Mouse (Mus musculus) cerebellum, postnatal 10 days (tissue): ENCODE results near the gene Tmem40.

Source experiments
- DNase-seq, 2 experiments: peaks; one replicate each; pipeline ENCODE4 v3.0.0; 2021; ENCODE audit warnings: mixed read lengths in 2 of 2

The Tmem40 gene

GRCm38 (mm10) chr6:115761995-115762756, at the start of gene Tmem40:
Tmem40 (minus strand) TSS chr6:115762410.
- no peak for DNase-seq

- no peak for DNase-seq
Measured at GRCm38 (mm10) chr6:115811606-115812005, 49.4 kb upstream of the Tmem40 start.

DNA sequence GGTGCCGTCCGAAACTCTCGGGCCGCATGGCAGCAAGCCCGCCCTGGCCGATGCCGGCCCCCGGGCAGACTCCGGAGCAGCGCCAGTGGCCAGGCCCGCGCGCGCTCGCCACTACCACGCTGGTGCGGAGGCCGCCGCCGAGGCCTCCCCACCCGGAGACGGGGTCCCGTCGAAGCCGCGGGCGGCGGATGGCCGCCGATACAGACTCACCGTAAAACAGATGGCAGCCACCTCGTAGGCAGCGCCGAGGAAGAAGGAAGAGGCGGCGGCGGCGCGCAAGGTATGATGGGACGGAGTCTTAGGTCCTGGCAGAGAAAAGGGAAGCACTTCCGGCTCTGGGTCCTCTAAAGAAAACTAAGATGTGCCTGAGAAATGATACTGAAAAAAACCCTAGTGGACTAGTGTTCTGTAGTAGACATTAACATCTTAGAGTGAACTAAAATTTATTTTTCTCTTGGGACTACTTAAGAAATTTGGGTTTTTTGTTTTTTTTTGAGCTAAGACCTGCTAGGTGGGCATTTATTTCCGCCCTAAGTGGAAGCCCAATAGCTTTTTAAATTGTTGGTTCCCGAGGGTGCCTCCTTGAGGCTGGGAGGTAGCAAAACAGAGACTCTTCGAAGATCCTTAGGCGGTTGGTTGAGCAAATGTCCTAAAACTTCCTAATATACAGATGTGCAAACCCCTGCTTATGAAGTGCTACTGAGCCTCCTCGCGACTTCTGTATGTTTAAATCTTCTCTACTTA, 46.5 kb upstream of the Tmem40 start, which contains the start of gene Rpl32:
Gene Rpl32 (minus strand): TSS at position 260 of the 744 bp plus-strand sequence.
- peak; percentile 92 for DNase-seq

DNA sequence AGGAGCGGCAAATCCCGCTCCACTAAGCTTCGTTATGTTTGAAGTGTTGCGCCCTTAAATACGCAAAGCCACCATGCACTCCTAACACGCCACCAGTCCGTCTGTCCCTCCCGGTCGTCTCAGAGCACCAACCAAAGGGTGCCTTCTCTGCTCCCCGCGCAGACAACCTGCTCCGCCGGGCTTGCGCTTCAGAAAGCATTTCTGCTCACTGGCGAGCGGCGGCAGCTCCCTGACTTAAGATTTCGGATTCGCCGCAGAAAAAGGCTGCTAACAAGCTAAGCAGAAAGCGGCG, 45.9 kb upstream of the Tmem40 start:
- no peak for DNase-seq

DNA sequence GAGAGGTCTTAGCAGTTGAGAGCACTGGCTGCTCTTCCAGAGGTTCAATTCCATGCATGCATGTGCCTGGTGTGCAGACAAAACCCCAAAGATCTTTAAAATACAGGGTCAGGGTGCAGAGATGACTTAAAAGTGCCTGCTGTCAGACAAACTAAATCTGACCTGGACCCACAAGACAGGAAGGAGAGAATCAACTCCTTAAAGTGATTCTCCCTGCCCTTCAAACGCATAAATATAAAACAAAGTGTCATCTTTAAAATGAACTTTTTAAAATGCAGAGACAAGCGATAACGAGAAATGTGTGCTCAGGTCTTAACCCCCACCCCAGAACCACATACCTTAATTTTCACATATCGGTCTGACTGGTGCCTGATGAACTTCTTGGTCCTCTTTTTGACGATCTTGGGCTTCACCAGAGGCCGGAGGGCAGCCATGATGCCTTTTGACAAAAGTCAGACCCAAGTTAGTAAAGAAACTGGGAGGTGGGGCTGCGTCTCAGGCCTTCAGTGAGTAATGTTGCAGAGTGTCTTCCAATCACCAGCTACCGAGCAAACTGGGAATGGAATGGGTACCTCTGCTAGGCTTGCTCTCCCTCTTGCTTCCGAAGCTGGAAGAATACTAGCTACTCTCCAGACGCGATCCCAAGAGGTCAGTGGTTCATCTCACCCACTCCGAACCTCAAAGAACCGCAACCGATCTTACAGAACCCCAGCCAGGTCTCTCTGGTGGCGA, 45.4 kb upstream of the Tmem40 start:
- no peak for DNase-seq

DNA sequence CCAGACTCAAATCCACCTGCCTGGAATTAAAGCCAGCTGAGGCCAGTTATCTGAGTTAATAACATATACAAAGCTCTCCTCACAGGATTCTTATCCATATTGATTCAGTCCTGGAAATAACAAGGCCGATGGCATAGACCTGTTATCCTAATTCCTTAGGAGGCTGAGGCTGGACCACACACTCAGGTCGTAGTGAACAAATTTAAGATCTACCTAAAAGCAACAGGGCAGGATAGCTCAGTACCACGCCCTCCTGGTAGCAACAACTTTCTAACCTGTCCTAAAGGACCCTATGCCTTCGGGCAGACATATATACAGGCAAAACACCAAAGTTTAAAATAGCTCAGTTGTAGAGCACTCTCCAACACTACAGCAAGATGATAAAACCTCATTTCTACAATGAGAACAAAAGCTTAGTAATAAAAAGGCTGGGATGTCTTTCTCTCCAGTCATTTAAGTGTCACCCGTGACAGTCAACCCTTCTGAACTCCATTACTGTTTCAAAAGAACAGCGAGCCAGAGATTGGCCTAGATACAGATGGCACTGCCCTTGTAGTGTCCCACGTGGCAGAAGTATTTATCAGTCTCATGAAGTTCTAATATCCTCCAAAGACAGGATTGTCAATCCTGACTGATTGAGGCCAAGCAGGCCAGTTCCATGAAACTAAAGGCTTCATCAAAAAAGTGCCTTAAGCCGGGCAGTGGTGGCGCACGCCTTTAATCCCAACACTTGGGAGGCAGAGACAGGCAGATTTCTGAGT, 42.4 kb upstream of the Tmem40 start:
- no peak for DNase-seq

GRCm38 (mm10) chr6:115803541-115804382, 41.6 kb upstream of the Tmem40 start:
- DNase-seq = peak; percentile 86 to 87

- no peak for DNase-seq
Measured at GRCm38 (mm10) chr6:115801811-115802210, 39.6 kb upstream of the Tmem40 start.

DNA sequence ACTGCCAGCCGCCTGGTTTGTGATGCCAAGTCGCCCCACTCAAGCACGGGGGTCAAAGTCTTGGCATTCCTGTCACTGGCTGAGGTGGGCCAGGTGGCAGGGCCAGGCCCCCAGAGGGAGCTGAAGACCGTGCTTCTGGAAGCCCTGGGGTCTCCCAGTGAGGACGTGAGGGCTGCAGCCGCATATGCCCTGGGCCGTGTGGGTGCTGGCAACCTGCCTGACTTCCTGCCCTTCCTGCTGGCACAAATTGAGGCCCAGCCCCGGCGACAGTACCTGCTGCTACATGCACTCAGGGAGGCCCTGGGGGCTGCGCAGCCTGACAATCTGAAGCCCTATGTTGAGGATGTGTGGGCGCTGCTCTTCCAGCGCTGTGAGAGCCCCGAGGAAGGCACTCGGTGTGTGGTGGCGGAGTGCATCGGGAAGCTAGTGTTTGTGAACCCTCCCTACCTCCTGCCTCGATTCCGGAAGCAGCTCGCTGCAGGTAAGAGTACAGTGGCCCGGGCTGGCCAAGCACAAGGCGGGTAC, 30.5 kb upstream of the Tmem40 start:
- peak in 1 of 2 experiments; percentile 78 for DNase-seq

DNA sequence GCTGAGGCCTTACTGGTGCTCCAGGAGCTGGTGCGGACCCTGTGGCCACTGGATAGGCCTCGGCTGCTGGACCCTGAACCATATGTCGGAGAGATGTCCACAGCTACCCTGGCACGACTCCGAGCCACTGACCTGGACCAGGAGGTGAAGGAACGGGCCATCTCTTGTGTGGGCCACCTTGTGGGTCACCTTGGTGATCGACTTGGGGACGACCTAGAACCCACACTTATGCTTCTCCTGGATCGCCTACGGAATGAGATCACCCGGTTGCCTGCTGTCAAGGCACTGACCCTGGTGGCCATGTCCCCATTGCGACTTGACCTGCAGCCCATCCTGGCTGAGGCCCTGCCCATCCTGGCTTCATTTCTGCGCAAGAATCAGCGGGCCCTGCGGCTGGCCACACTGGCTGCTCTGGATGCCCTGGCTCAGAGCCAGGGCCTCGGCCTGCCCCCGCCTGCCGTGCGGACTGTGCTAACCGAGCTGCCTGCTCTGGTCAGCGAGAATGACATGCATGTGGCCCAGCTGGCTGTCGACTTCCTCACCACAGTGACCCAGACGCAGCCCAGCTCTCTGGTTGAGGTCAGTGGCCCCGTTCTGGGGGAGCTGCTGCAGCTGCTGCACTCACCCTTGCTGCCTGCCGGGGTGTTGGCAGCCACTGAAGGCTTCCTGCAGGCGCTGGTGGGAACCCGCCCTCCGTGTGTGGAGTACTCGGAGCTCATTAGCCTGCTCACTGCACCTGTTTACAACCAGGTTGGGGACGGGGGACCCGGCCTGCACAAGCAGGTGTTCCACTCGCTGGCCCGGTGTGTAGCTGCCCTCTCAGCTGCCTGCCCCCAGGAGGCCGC, 29.9 kb upstream of the Tmem40 start:
- peak; percentile 70 to 77 for DNase-seq

DNA sequence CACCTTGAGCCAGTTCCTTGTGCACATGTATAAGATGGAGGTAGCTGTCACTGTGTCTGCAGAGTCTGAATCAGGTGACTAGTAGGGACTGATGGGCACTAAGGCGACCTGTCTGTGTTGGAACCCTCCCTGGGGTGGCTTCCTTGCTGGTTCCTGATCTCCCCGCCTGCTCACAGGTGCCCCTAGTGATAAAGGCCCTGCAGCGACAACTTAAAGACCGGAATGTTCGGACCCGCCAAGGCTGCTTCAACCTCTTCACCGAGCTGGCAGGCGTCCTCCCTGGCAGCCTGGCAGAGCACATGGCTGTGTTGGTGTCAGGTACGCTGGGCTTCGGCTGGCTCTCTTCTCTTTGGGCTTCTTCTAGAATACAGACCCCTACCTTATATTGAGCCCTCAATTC, 28.8 kb upstream of the Tmem40 start:
- peak; percentile 38 to 39 for DNase-seq

GRCm38 (mm10) chr6:115782781-115783180, 20.6 kb upstream of the Tmem40 start:
- DNase-seq = no peak

- DNase-seq = peak; percentile 29 to 38
Measured at GRCm38 (mm10) chr6:115776363-115776762, 14.2 kb upstream of the Tmem40 start.

- peak; percentile 63 to 74 for DNase-seq
Measured at GRCm38 (mm10) chr6:115775838-115776237, 13.6 kb upstream of the Tmem40 start.

DNA sequence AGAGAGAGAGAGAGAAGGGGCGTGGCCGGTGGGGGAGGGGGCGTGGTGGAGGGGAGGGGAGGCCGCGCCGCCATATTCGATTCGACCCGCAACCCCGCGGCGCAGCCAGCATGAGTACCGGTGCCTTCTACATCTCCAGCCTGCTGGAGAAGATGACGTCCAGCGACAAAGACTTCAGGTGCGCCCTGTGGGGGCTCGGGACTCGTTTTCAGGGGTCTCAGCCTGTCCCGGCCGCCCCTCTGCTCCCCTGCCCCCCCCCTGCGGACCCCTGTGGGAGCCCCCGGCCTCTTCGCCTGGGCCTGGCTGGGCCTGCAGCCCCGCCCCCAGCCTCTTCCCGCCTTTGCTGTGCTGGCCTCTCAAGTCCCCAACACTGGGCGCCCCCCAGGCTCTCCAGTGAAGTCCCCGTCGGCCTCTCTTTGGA, 12.3 kb upstream of the Tmem40 start, which contains the start of gene Cand2:
Gene Cand2 (plus strand): TSS at position 38 of the 421 bp plus-strand sequence.
- DNase-seq = peak; percentile 84 to 87

DNA sequence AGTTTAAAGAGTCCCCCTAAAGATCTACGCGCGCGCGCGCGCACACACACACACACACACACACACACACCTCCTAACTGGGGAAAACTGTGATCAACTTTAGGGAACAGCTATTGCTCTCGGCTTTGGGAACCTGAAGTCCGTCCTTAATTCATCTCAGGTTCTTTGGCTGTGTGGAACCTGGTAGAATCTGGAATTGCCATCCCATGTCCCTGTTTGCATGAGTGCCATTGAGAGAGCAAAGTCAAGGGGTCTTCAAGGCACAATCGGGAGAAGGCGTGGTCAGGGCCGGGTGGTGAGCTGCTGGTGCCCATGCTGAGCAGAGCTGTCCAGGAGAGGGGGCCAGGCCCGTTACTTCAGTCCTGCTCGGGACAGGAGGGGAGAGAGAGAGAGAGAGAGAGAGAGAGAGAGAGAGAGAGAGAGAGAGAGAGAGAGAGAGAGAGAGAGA, 11.8 kb upstream of the Tmem40 start:
- peak; percentile 49 to 61 for DNase-seq

GRCm38 (mm10) chr6:115772604-115773003, 10.4 kb upstream of the Tmem40 start:
- DNase-seq = peak in 1 of 2 experiments; percentile 29

DNA sequence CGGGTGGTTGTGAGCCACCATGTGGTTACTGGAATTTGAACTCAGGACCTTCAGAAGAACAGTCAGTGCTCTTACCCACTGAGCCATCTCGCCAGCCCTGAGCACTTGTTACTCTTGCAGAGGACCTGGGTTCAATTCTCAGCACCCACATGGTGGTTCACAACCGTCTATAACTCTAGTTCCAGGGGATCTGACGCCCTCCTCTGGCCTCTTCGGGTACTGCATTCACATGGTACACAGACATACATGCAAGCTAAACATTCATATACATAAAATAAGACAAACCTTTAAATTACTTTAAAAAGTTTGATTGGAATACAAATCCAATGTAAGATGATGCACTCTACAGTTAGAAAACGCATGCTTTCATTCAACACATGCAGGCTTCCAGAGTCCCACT, 10.0 kb upstream of the Tmem40 start:
- DNase-seq = peak in 1 of 2 experiments; percentile 21

DNA sequence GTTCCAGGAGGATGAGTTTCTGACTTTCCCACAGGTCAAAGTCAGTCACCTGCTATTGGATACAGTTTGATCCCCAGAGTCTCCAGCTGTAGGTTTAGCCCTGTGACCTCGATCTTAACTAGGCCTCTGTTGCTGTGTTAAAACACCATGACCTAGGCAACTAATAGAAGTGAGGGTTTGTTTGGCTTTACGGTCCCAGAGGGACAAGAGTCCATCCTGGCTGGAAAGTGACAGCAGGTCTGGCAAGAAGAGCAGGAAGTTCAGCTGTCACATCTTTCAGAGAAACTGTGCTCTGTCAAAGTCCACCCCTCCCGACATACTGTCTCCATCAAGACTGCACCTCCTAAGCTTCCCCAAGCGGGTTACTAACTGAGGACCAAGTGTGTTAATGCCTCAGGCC, 8.6 kb upstream of the Tmem40 start:
- no peak for DNase-seq

DNA sequence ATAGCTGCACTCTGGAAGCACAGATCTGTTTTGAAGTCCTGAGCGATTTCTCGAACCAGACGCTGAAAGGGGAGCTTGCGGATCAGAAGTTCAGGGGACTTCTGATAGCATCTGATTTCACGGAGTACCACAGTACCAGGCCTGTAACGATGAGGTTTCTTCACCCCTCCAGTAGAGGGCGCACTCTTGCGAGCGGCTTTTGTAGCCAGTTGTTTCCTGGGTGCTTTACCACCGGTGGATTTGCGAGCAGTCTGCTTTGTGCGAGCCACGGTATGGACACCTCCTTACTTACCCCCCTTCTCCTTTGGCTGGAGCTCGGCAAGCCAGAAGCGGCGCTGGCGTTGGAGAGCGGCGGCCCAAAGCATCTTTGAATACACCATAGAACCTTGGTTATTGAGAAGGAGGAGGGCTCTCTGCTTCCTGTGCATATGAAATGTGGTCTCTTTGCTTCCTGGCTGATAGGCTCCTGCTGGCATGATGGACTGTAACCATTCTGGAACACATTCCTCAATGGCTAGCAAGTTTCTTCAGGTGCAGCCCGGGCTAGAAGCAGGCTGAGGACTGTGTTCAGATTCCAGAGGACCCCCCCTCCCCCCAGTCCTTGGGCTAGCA, 8.0 kb upstream of the Tmem40 start:
- no peak for DNase-seq
